Mouse (Mus musculus) urinary bladder, postnatal 10 days (tissue): ENCODE measurements around the gene Il6st.

Experiments used
- DNase-seq: peaks from one replicate; pipeline ENCODE4 v3.0.0; 2022; ENCODE audit warnings: low spot score

Gene Il6st

GRCm38 (mm10) chr13:112482525-112482924 is 18.7 kb downstream of the Il6st start:
- DNase-seq: no peak

GRCm38 (mm10) chr13:112483015-112483414 is 19.1 kb downstream of the Il6st start:
- no peak for DNase-seq

GRCm38 (mm10) chr13:112486236-112486635 is 22.4 kb downstream of the Il6st start:
- no peak for DNase-seq

- DNase-seq: no peak
These were observed 22.8 kb downstream of the Il6st start for GRCm38 (mm10) chr13:112486676-112487075.

DNA sequence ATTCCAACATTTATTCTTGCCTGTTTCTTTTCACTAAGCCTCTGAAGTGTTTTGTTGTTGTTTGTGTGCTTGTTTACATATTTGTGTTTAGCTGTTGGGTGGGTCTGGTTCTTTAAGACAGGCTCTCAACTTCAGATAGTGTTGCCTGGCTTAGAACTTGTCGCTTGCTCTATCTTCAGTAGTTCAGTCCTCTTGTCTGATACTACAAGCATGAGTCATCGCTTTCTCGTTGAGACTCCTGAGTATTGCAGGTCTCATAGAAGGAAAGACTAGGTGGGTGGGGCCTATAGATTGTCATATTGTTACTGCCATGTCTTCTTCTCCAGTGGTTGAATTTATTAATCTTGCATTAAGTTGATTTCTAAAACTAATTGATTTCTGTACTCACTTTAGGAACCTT is 26.2 kb downstream of the Il6st start:
- no peak for DNase-seq

DNA sequence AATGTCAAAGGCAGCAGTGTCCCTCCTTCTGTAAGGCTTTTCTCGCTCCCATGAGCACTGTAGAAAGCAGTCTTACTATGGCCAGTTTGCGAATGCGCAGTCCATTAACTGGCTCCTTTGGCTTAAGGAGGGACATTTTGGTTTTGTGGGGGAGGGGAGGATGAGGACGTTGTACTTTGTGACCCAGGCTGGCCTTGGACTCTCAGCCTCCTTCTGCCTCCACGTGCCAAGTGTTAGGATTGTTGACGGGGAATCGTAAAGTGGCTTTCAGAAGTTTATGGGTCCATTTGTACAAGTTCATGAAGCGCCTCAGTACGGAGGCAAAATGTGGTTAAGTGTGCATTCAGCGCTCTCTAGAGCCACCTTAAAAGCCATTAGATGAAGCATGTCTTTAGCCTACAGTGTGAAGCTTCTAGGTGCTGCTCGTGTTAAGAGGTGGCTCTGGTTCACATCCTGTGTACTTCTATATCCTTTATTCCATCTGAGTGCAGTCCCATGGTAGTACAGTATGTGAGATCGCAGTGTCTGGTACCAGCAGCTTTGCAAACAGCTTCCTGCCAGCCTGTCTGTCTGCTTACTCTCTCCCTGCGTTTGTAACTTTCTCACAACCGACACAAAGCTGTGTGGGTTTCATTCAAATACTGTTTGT is 27.9 kb downstream of the Il6st start:
- no peak for DNase-seq

GRCm38 (mm10) chr13:112492285-112492678 is 28.4 kb downstream of the Il6st start:
- no peak for DNase-seq

DNA sequence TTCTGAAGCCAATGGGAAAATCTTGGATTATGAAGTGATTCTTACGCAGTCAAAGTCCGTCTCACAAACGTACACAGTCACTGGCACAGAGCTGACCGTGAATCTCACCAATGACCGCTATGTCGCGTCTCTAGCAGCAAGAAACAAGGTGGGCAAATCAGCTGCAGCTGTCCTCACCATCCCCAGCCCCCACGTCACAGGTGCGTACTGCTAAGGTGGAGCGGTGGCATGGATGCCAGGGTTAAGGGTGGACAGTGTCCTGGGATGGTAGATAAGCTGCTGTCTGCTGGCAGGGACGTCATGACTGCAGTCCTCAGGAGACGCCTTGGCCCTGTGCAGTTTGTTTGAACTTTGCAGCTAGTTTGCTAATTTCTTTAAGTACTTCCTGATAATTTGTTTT is 30.7 kb downstream of the Il6st start:
- DNase-seq: no peak

GRCm38 (mm10) chr13:112500027-112500426 is 36.2 kb downstream of the Il6st start:
- no peak for DNase-seq

DNA sequence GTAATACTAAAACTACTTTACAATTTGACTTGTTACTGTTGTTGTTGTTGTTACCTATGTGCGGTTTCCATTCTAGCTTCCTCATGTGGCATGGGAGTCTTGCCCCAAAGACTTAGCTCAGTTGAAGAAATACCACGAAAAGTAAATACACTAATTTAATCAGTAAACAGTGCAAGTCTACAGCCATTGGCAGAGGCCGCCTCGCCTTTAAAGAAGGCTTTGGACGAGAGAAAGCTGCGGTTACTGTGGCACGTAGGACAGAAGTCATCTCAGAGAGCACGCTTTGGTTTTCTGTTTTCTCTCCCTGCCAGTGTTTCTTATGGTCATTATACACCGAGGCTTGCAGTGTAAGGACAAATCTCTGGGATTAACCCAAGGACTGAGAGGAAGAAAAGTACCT is 36.6 kb downstream of the Il6st start:
- no peak for DNase-seq

DNA sequence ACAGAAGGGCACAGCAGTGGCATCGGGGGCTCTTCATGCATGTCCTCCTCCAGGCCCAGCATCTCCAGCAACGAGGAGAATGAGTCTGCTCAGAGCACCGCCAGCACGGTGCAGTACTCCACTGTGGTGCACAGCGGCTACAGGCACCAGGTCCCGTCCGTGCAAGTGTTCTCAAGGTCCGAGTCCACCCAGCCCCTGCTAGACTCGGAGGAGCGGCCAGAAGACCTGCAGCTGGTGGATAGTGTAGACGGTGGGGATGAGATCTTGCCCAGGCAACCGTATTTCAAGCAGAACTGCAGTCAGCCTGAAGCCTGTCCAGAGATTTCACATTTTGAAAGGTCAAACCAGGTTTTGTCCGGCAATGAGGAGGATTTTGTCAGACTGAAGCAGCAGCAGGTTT is 40.0 kb downstream of the Il6st start:
- no peak for DNase-seq

DNA sequence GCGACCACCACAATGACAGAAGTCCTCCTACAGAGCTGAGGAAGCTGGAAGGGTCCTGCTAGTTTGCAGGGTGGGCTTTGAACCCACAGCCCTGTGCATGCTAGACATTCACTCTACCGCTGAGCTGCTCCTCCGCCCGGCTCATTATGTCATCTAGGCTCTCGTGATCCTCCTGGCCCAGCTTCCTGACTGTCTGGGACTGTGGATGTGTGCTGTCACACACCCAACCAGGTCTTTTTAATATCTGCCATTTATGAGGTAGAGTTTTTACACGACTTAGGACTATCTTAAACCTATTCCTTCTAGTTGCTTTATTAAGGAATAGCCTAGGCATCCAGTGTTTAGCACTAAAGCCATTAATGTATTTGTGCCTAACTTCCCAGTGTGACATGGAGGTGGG is 41.6 kb downstream of the Il6st start:
- no peak for DNase-seq

DNA sequence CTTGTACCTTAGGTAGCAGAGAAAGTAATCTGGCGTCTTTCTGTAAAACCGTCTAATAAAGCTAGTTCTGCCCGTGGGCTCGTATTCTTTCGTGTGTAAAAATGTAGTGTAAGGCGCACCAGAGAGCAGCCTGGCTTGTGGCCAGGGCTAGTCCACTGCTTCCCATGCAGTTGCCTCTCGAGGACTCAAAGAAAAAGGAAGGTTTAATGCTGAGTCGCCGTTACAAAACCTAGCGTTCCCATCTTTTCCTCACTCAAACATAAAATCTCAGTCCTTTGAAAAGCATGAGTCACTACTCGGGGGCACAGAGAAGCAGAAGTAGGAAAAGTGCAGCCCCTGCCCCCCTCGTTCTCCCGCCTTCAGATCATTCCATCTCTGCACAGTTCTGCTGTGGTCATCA is 42.9 kb downstream of the Il6st start:
- DNase-seq: no peak

DNA sequence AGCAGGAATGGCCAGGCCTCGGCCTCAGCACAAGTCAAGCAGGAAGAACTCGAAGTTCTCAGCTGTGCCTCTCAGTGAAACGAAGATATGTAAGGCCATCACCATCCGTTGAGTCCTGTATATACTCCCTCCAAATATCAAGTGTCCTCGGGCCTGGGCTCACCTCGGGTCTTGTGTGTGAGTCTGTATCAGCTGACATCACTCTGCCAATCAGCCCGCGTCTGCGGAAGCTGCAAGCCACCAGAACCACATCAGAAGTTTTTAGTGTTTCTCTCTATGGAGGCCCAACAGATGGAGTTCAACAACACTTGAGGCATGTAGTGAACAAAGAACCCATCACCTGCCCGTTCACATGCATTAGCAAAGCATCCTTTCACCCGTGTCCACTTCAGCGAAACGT is 43.8 kb downstream of the Il6st start:
- DNase-seq: no peak

- DNase-seq: no peak
These were observed 44.6 kb downstream of the Il6st start for GRCm38 (mm10) chr13:112508487-112508886.

- DNase-seq: no peak
These were observed 45.6 kb downstream of the Il6st start for GRCm38 (mm10) chr13:112509465-112509864.

DNA sequence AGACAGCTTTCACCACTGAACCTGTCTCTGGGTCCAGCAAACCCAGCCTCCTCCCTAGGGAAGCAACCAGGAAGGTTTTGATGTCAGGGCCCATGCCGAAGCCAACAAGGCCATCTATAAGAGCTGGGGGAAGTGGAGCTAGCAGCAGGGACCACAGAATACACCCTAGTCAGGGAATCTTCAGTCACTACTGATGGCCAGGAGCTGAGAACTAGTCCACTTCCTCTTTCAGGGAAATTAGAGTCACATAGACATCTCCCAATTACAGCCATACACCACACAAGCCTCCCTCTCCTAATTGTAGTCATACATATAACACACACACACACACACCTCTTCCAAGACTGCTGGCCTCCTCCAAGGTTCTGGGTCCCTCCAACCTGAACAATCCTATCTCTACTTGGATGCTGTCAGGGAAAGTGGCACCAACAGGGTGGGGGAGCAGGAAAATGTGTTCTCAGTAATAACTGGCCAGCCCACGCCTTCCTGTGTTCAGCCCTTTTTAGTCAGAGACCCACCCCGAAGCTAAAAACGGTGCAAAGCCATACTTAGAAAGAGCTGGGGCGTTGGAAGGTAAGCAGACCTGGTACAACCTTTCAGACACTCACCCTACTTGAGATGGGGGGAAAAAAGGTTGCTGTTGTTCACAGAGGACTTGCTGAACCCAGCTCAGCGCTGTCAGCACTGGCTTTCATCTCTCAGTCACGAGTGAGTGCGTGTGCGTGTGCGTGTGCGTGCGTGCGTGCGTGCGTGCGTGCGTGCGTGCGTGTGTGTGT is 46.8 kb downstream of the Il6st start:
- no peak for DNase-seq

DNA sequence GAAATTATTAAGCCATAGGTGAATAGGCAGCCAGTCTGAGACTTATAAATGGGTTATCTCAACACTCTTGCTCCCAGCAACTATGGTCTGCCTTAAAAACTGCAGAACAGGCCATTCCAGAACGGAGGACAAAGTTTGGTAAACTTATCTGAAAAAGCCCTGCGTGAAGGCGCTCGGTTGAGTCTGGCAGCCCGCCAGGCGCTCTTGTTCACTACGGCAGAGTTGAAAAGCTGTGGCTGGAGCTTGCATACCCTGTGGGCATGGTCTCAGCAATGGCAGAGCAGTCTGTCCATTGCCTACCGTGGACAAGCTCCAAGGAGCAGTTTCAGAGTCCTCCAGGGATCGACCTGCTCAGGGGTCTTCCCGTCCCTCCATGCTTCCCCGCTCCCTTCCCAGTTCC is 47.4 kb downstream of the Il6st start:
- DNase-seq: no peak

- DNase-seq: no peak
These were observed 47.9 kb downstream of the Il6st start for GRCm38 (mm10) chr13:112511810-112512209.

DNA sequence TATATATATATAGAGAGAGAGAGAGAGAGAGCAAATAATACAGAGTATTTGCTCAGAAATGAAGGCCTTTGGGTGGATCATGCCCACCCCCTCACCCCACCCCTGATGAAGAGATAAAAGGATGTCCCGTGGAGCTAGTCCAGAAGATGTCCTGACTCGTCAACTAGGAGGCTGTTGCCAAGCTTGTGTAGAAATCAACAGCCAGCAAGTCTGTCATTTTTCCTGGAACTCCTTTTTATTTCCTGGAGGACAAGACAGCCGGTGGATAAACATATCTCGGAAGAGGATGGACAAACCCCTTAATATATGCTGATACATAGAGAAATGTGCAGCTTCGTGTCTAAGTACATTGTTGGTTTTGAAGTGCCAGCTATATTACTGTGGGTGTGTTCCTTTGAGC is 49.0 kb downstream of the Il6st start:
- no peak for DNase-seq

DNA sequence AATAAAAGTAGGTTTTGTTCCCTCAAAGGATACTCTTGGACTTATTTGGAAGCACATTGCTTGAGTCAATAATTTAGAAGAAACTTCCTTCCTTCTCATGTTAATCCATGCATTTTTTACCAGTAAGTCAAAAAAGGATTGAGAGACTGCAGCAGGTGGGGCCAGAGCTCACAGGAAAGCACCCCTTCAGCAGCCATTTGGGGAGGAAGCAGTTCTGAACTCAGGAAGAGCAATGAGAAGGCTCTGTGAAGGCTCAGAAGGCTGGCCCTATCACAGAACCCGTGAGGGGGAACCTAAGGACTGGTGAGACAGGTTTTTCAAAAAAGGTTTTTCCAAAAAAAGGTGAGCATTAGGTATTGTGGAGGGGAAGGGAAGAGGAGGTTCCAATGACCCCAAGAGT is 50.7 kb downstream of the Il6st start:
- DNase-seq: no peak

GRCm38 (mm10) chr13:112522261-112522660 is 58.4 kb downstream of the Il6st start:
- no peak for DNase-seq

GRCm38 (mm10) chr13:112522896-112523295 is 59.0 kb downstream of the Il6st start:
- DNase-seq: no peak
